Mouse (Mus musculus): Measurements from ENCODE around the gene Ehd3.
"Not testable (repeated sequence)": the region's sequence is repeated elsewhere in the genome, so short reads cannot be mapped to it uniquely, and the experiment has no call there.

The Ehd3 gene

DNA sequence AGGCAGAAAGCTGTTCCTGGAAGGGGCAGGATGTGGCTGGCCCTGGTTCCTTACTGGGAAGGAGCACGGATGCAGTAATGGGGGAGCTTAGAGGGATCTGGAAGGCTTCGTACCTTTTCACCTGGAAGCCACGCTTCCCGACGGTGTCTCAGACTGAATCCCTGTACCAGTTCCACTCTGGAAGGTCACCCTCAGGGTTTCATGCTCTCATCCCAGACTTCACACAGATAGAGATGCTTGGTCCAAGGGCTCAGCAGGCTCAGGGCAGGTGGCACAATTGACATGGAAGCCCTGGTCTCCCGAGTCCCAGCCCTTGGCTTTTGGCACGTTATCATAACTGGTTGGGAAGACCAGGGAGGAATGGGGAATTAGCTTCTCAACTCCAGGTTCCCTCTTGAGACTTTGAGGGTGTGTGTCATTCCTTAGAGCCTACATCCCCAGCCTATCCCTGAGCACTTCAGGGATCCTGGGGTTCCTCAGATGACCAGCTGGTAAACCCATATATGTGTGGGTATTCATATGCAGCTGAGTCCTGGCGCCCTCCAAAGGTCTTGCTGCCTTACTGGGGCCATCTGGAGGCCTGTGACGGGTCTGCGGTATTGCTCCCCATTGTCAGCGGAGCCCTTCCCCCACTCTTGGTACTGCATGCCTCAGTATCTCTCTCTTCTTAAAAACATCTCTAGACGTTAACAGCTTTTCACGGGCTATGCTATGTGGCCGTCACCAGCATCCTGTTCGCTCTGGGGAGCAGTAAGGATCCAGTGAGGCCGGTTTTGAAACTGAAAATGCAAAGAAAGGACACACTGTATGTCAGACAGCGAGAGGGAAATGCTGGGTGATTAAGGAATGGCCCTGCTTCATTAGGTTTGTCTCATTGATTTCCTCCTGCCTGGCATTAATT is 19.4 kb downstream of the Ehd3 start:
- intact Hi-C loops (cut with DNase I) = no loop called here

- intact Hi-C loops (cut with DNase I) = no loop called here
Measured at GRCm38 (mm10) chr17:73824022-73824340, 20.0 kb downstream of the Ehd3 start.

DNA sequence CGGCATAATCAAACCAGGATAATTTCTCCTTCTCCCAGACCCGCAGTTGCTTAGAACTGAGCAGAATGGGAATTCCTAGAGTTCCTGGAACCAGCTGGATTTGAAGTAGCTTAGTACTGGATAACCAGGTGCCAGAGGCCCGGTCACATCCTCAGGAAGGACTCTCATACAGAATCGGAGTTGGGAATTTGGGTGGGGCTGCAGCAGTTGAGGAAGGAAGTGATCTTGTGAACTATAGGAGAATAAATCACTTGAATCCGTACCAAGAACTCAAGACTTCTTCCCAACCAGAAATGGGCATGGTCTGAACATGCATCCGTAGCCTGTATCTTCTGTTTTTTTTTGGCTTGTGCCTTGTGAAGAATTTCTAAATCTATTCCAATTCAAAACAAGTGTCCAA is 22.2 kb downstream of the Ehd3 start:
- intact Hi-C loops (cut with DNase I) = no loop called here

DNA sequence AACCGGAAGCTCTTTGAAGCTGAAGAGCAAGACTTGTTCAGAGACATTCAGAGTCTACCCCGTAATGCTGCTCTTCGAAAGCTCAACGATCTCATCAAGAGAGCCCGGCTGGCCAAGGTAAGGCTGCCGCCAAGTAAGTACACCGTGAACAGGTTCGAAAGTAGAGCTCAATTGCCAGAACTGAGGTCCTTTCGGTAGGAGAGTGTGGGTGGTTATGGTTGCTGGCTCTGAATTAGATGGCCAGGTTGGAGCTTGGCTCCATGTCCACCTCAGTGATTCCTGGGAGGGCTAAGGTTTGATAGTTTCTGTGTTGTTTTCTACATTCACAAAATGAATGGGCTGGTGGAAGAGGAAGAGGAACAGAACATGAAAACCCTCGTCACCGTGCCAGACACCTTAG is 23.5 kb downstream of the Ehd3 start:
- intact Hi-C loops (cut with DNase I) = no loop called here

DNA sequence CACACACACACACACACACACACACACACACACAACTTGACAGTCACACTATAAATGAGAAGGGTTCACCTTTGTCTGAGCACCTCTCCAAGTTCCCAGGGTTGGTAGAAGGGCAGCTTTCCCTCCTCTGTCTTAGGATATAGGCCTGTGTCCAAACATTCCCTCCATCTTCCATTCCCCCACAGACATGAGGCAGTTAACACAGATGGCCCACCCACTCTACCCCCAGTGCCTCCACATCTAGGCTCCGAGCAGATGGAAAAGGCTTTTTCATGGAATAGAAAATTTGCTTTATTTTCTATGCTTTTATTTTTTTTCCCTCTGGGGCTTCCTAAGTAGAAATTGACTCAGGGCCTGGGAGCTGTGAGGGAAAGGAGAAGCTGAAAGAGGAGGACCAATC is 26.6 kb downstream of the Ehd3 start:
- intact Hi-C loops (cut with DNase I) = no loop called here

DNA sequence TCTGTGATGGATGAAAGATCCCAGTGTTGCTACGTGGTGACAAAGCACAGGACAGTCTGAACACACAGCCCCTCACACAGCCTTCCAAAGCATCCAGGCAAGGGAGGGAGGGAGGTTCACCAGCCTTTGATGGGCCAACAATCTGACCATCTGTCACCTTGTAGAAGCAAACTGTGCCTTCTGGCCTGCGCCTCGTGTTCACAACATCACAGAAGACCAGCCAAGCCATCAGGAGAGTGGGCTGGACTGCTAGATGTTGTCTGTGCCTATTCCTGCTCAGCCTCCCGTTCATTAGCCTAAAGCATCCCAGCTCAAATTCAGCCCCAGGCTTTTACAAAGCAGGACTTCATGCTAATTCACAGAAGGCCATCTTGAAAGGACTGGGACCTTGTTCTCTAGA is 27.5 kb downstream of the Ehd3 start:
- intact Hi-C loops (cut with DNase I) = no loop called here

DNA sequence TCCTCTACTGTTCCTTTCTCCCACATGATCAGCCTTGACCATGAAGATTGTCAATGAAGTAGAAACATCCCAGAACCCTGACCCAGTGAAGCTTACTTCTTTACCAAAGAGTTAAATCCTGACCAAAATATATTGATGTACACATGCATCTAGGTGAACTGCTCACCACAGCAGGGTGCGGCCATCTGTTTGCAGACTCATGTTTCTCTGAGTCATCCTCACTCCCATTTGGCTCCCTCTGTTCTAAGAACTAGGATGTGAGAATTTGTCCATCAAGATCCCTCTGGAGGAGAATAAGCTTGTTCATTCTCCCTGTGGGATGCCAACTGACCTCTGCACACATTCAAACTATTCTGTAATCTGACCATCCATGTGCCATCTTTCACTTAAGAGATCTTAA is 29.0 kb downstream of the Ehd3 start:
- intact Hi-C loops (cut with DNase I) = no loop called here

DNA sequence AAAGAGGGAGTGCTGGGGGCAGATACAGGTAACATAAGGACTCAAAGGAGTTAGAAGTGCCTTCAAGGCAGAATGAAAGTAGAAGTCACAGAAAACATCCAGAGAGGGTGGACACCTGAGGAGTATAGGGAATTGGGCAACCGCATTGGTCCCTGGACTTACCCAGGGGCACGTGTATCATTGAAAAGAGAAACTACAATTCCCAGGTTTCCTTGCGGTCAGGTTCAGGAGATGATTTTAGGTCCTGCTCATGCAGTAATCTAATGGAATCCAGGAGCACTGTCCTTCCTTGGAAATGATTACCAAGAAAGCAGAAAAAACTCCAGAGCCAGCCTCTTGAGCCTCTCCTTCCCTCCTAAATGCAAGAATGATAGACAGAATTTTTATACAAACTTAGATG is 29.5 kb downstream of the Ehd3 start:
- intact Hi-C loops (cut with DNase I) = no loop called here

GRCm38 (mm10) chr17:73836601-73837000 is 32.7 kb downstream of the Ehd3 start:
- intact Hi-C loops (cut with DNase I) = no loop called here

- intact Hi-C loops (cut with DNase I) = no loop called here
Measured at GRCm38 (mm10) chr17:73837244-73837643, 33.3 kb downstream of the Ehd3 start.

DNA sequence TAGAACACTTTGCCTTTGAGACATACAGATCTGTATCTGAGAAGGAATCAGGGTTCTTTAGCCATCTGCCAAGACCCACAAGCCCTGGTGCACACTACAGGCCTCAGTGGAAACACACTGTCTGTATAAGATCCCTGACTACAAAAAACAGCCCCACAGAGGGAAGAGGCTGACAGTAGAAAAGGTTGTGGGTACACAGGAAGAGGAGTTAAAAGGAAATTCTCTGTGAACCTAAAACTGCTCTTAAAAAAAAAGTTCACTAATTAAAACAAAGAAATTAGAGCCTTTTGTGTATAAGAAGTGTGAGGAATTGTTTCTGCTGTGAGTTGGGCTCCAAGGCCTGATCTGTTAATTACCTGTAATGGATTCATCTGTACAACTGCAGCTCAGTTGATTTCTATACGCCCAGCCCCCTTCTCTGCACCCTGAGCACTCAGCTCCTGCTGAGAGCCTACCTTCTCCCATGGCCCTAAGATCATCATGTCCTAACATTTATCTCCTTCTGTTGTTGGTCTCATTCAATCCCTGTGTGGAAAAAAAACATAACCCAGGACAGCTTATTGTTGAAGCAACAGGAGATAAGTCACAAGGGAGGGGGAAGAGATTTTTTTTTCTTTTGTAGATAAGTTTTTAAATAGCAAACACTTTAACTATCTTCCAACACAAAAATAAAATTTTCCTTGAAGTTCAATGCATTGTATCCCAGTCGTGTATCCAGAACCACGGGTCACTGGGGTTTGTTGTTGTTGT is 35.3 kb downstream of the Ehd3 start:
- intact Hi-C loops (cut with DNase I) = no loop called here

GRCm38 (mm10) chr17:73839876-73840275 is 35.9 kb downstream of the Ehd3 start:
- intact Hi-C loops (cut with DNase I) = not testable (repeated sequence)

DNA sequence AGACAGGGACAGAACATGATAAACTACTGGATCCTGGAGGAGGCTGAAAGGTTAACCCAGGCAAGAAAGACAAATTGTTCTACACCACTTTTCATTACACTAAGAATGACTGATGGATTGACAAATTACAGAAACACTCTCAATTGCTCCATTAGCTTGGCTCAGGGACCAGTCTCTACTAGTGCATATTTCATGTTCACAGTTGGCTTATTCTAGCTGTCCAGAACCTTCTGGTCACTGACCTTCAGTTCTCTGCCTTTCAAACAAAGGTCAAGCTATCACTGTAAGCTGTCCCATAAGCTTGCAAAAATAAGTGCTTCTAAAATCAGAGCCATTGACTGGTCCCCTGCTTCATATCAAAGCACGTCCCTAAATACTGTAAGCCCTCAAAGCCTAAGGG is 39.0 kb downstream of the Ehd3 start:
- intact Hi-C loops (cut with DNase I) = no loop called here

DNA sequence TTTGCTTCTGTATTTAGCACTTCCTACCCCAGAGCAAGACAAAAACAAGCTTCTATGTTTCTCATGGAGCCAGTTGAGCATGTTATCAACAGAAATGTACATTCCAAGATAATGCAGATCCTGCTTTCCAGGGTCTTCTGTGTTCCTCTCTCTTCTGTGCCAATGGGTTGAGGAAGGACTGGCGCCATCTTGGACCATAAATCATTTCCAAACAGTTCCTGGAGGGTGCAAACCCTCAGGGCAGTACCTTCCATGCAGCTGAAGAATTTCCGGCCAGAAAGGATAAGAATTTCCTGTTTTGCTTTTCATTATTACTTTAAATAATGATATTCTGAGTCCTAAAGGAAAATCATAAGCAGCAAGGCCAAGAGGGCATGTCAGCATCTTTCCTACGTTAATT is 41.7 kb downstream of the Ehd3 start:
- intact Hi-C loops (cut with DNase I) = no loop called here

- intact Hi-C loops (cut with DNase I) = no loop called here
Measured at GRCm38 (mm10) chr17:73847399-73847798, 43.5 kb downstream of the Ehd3 start.

DNA sequence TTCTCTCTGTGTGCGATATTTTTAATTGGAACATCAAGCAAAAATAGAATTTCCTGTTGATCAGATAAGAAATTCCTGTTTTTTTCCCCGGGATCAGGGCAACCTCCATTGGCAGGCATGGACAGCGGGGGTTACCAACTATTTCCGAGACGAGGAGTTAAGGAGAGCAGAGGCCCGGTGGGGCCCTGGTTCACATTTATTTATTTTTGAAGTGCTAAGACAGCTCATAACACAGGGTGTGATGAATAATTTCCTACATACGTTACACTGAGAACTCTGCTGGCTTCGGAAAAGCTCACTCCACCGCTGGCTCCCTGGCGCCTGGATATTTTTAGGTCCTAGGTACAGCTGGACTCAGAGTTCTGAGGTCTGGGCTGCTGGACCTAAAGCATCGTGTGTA is 49.1 kb downstream of the Ehd3 start:
- intact Hi-C loops (cut with DNase I) = no loop called here

DNA sequence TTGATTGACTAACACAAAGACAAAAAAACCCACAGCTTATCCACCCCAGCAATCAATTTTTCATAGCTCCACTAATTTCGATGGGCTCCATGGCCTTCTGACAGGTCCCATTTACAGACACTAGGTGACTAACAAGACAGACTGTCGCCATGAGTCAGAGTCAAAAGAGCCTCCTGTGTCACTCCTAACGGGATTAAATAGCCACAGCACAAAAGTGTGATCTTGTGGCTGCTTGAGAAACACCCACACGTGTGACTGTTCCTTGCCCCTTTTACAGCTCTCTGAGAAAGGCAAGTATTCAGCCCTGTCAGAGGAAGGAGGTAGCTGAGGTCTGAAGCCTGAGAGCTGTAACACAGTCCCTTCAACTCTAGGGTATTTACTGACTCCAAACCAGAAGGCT is 49.8 kb downstream of the Ehd3 start:
- intact Hi-C loops (cut with DNase I) = no loop called here

- intact Hi-C loops (cut with DNase I) = no loop called here
Measured at GRCm38 (mm10) chr17:73869008-73869685, 65.2 kb downstream of the Ehd3 start.

- intact Hi-C loops (cut with DNase I) = no loop called here
Measured at GRCm38 (mm10) chr17:73870956-73871605, 67.1 kb downstream of the Ehd3 start.

GRCm38 (mm10) chr17:73875268-73875667 is 71.3 kb downstream of the Ehd3 start:
- intact Hi-C loops (cut with DNase I) = no loop called here

- intact Hi-C loops (cut with DNase I) = no loop called here
Measured at GRCm38 (mm10) chr17:73875674-73876073, 71.7 kb downstream of the Ehd3 start.
